Mouse (Mus musculus): ENCODE data around the gene Smarca2.

Gene Smarca2

DNA sequence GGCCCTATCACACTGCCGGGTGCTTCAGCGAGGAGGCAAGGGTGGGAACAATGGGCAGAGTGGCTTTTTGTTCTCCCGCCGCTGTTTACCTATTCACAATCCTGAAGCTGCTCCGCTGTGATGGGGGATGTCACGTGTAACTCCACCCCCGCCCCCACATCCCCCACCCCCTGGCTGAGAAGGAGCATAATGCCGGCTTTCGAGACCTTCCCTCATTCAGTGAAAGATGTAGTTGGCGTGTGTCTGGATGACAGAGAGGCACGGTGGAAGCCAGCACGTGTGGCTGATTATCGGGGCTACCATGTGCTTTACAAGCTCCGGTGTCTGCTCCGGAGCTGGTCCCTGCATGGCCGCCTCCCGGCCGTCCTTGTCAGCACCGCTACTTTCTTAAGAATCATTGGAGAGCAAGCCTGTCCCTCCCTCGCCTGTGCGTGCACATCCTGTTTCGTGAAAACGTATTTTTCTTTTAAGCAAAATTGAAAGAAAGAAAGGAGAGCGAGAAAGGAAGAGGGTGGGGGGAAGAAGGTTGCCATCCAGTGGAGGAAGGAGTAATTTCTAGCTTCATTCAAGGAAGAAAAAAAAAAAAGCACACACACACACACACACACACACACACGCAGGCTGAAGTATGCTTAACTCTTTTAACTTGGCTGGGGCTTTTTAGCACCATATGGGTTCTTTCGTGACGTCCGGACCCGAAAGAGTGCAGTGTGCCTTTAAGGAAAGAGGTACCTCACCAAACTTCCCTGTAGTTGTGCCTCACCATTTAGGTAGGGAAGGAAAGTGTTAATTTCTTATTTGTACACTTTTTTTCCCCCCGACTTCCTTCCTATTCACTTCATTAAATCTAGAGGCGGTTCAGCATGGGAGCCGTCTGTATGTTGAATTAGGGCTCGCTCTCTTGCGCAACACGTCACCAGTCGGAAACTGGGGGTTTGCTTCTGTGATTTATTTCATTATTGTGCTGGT, 143.0 kb downstream of the Smarca2 start:
- peak; percentile 48 for DNase-seq (ENCODE audit: low spot score in 2 of 2)

DNA sequence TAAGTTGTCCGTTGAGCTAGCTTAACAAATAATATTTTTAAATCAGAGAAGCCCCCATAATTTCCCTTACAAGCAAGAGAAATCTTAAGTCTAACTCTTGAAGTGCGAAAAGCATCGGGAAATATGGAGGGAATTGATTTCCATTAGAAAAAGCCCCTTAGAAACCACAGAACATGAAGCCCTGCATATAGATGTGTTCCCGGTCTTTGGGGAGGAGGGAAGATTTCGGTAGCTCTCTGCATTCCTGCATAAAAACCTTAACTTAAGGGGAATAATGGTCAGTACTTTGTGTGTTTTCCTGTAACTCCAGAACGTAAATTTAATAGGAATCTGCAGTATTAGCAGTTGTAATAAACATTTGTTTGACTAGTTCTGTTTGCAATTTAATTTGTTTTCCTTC, 143.8 kb downstream of the Smarca2 start:
- no peak for DNase-seq (ENCODE audit: low spot score in 2 of 2)

GRCm38 (mm10) chr19:26749427-26750137, 144.7 kb downstream of the Smarca2 start:
- no peak for DNase-seq (ENCODE audit: low spot score in 2 of 2)

DNA sequence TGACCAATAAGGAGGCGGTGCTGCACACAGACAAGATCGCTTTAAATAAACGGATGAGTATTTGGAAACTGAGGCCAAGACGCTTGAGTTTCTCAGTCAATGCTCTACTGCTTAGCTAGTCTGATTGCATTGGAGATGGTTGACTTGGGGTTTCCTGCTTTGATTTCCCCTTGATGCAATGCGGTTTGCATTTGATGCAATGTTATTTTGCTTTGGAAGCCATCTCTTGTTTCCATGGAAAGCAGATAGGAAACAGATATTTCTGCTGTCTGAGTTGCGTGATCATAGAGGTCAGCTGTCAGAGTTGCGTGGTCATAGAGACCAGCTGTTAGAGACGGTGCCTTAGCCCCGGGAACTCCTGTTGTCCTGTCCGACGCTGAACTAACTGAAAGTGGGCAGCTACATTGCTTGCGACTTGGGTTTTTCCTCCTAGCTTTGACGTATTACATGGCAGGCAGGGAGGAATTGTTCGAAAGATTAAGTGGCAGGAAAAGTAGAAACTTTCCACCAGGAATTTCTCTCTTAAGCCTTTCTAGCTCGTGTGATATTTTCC, 147.8 kb downstream of the Smarca2 start:
- DNase-seq (ENCODE audit: low spot score in 2 of 2), result no peak

- DNase-seq (ENCODE audit: low spot score in 2 of 2), result no peak
Observed at GRCm38 (mm10) chr19:26753266-26753872, 148.5 kb downstream of the Smarca2 start.

DNA sequence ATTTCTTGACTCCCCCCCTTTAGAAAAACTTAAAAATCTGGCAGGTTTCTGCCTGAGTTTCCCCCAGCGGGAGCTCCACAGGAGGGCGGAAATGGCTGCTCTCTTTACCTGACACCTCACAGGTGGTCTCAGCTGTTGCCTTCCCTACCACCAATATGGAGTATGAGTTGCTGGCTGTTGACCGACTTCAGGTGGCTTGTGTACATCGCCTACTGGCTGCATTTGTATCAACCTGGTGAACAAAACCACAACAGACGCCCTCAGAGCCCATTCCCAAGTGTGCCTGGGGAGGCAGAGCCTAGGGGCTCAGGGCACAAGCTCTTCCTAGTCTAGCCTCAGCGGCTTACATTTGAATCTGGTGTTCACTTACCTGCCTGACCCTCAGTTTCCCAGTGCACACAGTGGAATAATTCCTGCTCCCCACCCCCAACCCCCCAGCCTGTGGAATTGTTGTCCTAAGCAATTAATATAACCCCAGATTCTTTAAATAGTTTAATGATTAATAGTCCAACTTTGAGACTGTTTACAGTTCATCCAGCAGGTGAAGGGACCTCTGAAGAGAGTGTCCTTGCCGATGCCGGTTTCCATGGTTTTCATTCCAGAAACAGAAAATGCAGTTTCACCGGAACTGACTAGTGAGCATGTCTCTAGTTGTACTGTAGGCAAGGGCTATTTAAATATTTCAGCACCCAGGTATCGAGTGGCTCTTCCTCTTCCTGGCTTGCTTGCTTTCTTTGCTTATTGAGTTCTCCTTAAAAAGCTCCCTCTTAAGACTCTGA, 149.4 kb downstream of the Smarca2 start:
- DNase-seq (ENCODE audit: low spot score in 2 of 2), result no peak

GRCm38 (mm10) chr19:26755991-26756390, 151.1 kb downstream of the Smarca2 start:
- DNase-seq (ENCODE audit: low spot score in 2 of 2), result no peak

- DNase-seq (ENCODE audit: low spot score in 2 of 2), result no peak
Observed at GRCm38 (mm10) chr19:26756399-26756798, 151.5 kb downstream of the Smarca2 start.

- DNase-seq (ENCODE audit: low spot score in 2 of 2), result no peak
Observed at GRCm38 (mm10) chr19:26758156-26758555, 153.3 kb downstream of the Smarca2 start.

DNA sequence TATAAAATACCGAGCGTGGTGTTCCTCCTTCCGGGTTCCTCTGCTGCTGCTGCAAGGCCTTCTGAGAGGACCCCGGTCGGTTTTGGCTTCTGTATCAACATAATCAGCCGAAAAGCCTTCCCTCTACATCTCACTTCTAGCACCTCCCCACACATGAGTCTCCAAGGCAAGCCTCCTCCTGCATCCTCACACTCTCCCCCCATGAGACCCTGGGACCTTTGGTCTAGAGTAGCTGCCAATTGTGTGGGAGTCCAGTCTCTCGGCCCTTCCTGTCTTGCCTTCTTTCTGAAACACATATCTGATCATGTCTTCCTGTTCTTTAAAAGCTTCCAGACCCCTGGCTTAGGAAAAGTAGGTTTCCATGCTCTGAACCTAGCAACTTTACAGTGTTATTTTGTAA, 153.8 kb downstream of the Smarca2 start:
- DNase-seq (ENCODE audit: low spot score in 2 of 2), result no peak

DNA sequence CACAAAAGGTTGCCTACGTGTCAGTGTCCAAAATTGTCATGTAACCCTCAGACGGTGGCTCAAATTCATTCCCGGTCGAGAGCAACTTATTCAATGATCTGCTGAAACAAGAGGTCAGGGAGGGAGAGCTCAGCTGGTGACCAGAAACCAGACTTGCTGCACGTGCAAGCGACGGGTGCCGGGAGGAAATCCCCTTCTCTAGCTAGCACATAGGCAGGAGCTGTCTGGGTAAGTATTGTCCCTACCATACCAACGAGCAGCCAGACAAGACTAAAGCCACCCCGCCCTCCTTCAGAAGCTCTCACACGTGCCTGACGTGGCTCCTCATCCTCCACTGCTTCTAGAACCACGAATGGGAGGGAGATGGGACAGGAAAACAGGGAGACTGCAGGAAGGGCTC, 154.4 kb downstream of the Smarca2 start:
- DNase-seq (ENCODE audit: low spot score in 2 of 2), result no peak

GRCm38 (mm10) chr19:26761257-26761656, 156.4 kb downstream of the Smarca2 start:
- no peak for DNase-seq (ENCODE audit: low spot score in 2 of 2)

DNA sequence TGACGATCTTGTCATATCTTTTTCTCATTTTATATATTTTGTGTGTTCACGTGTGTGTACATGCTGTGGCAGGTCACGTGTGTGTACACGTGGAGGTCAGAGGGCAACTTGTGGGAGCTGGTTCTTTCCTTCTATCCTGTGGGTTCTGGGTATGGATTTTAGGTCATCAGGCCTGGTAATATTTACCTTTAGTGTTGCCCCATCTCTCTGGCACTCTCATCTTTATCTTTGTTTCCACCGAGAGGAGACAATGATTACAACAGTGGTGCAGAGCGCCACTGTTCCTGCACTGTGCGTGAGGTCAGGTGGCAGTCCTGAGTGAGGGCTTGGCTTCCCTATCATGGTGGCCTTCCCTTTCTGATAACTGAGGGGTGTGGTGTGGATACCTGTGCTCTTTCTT, 160.6 kb downstream of the Smarca2 start:
- no peak for DNase-seq (ENCODE audit: low spot score in 2 of 2)

- no peak for DNase-seq (ENCODE audit: low spot score in 2 of 2)
Observed at GRCm38 (mm10) chr19:26767454-26767853, 162.6 kb downstream of the Smarca2 start.

DNA sequence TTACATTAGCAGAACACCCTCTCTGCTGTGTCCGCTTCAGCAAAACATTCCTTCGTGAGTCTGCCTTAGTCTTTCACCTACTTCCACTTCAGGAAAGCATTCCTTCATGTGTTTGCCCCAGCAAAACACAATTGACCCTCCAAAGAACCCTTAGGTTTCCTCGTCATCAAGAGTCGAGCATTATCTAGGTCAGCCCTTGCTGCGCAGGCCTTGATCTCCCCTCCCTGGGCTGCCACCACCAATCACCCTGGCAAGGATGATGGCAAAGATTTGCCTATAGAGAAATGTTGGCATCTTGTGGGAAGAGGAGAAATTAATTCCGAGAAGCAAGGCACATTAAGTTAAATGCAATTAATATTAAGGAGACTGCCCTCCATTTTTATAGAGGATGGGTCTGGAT, 163.1 kb downstream of the Smarca2 start:
- no peak for DNase-seq (ENCODE audit: low spot score in 2 of 2)

DNA sequence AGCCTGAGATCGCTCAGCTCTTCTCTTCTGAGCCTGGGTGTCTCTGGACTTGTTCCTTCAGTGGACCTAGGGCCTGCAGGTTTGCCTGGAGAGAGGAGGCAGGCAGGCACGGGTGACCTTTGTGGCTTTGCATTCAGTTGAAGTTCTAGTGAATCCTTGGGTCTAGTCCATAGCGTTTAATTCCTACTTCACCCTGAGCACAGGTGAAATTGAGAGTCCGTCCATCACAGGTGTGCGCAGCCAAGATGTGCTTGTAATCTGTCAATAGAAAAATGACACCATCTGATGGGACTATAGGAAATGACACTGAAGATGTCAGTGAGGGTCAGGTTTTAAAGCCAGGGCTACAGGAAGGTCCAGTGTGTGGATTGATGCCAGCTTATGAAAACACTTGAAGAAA, 164.0 kb downstream of the Smarca2 start:
- no peak for DNase-seq (ENCODE audit: low spot score in 2 of 2)

- DNase-seq (ENCODE audit: low spot score in 2 of 2), result no peak
Observed at GRCm38 (mm10) chr19:26769609-26770500, 165.0 kb downstream of the Smarca2 start.

DNA sequence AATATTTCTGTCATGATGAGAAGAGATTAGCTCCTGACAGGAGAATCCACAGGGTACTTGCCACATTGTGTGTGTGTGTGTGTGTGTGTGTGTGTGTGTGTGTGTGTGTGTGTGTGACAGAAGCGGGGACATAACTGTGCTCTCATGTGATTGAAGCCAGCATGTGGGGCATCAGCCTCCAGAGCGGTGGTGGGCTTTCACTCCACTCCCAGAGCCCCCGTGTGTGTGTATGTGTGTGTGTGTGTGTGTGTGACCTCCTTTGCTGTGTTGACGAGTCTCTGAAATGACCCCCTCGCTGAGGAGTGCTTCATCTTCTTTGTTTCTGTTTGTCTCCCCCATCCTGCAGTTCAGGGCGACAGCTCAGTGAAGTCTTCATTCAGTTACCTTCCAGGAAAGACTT, 165.7 kb downstream of the Smarca2 start:
- no peak for DNase-seq (ENCODE audit: low spot score in 2 of 2)

GRCm38 (mm10) chr19:26772051-26772583, 167.3 kb downstream of the Smarca2 start:
- no peak for DNase-seq (ENCODE audit: low spot score in 2 of 2)
